Mouse (Mus musculus): ENCODE measurements around the gene Lsp1. TPM values are rescaled to one million over a fixed set of nuclear protein-coding genes. Genes with fewer than 3 reads are reported as not detected.
A peak's percentile ranks its signal among the peaks of the same experiment; 100 is the strongest.

Gene Lsp1
- 6.5 and 6.9 TPM in 2 replicates for polyA plus RNA-seq (2015; fragmentation: Nextera tagmentation; extraction: Ambion mirVana)

- no peak within 1 kb of the TSS for H3K4me2 ChIP-seq (replicated peaks)
- 92% methylated on average over 7 of the region's 7 CpGs for WGBS
- no peaks in the 10 kb centered on the region for H3K27me3 ChIP-seq
These were observed at the start of gene Lsp1 for GRCm38 (mm10) chr7:142460636-142461077. TSS of gene Lsp1 (plus strand) at chr7:142460809.

GRCm38 (mm10) chr7:142413285-142413684 is 47.3 kb upstream of the Lsp1 start:
- ATAC-seq: no peak
- WGBS: 94% methylated on average over 6 of the region's 6 CpGs
- Histone ChIP-seq H3K4me3 (replicated peaks) (no peak overlapping the region), H3K27ac (no peak overlapping the region), H3K4me1 (replicated peaks) (no peaks in the 10 kb centered on the region), H3K36me3 (no peaks in the 10 kb centered on the region), H3K27me3 (no peaks in the 10 kb centered on the region), H3K9ac (replicated peaks) (no peak overlapping the region), H3K4me2 (replicated peaks) (no peak overlapping the region), H3K9me3 (no peaks in the 10 kb centered on the region)

More at GRCm38 (mm10) chr7:142460636-142461077, at the start of gene Lsp1:
- Histone ChIP-seq H3K27ac (no peak within 1 kb of the TSS), H3K4me3 (replicated peaks) (no peak within 1 kb of the TSS), H3K9me3 (no peaks in the 10 kb centered on the region), H3K4me1 (replicated peaks) (peaks cover 17% of the 10 kb centered on the region), H3K36me3 (no peaks in the 10 kb centered on the region), H3K9ac (replicated peaks) (no peak within 1 kb of the TSS)
- no peak for ATAC-seq

GRCm38 (mm10) chr7:142415314-142415713 is 45.3 kb upstream of the Lsp1 start:
- no peaks in the 10 kb centered on the region for H3K9me3 ChIP-seq
- WGBS: 74% methylated on average over 4 of the region's 4 CpGs
- ATAC-seq: no peak

GRCm38 (mm10) chr7:142416225-142416624 is 44.4 kb upstream of the Lsp1 start:
- H3K4me3 ChIP-seq (replicated peaks): no peak overlapping the region
- ATAC-seq: no peak
- no peak overlapping the region for H3K4me2 ChIP-seq (replicated peaks)
- H3K9ac ChIP-seq (replicated peaks): no peak overlapping the region
- H3K27ac ChIP-seq: no peak overlapping the region
- no peaks in the 10 kb centered on the region for H3K36me3 ChIP-seq
- no peaks in the 10 kb centered on the region for H3K27me3 ChIP-seq
- no peaks in the 10 kb centered on the region for H3K9me3 ChIP-seq
- whole genome bisulfite sequencing: 88% methylated on average over 3 of the region's 3 CpGs
- H3K4me1 ChIP-seq (replicated peaks): no peaks in the 10 kb centered on the region

More at GRCm38 (mm10) chr7:142415314-142415713, 45.3 kb upstream of the Lsp1 start:
- Histone ChIP-seq H3K4me3 (replicated peaks) (no peak overlapping the region), H3K27ac (no peak overlapping the region), H3K4me1 (replicated peaks) (no peaks in the 10 kb centered on the region), H3K36me3 (no peaks in the 10 kb centered on the region), H3K4me2 (replicated peaks) (no peak overlapping the region), H3K9ac (replicated peaks) (no peak overlapping the region), H3K27me3 (no peaks in the 10 kb centered on the region)

- no peak for ATAC-seq
- Histone ChIP-seq H3K4me3 (replicated peaks) (no peak overlapping the region), H3K36me3 (no peaks in the 10 kb centered on the region), H3K4me2 (replicated peaks) (no peak overlapping the region), H3K4me1 (replicated peaks) (no peaks in the 10 kb centered on the region), H3K27ac (no peak overlapping the region), H3K9me3 (no peaks in the 10 kb centered on the region), H3K27me3 (no peaks in the 10 kb centered on the region), H3K9ac (replicated peaks) (no peak overlapping the region)
- 92% methylated on average over 2 of the region's 2 CpGs for WGBS
These were observed 42.6 kb upstream of the Lsp1 start for GRCm38 (mm10) chr7:142418027-142418426.

- WGBS: 91% methylated on average over 8 of the region's 8 CpGs
- no peaks in the 10 kb centered on the region for H3K36me3 ChIP-seq
- no peak overlapping the region for H3K4me2 ChIP-seq (replicated peaks)
- H3K4me3 ChIP-seq (replicated peaks): no peak overlapping the region
- no peak overlapping the region for H3K27ac ChIP-seq
- H3K9ac ChIP-seq (replicated peaks): no peak overlapping the region
- H3K9me3 ChIP-seq: no peaks in the 10 kb centered on the region
- no peaks in the 10 kb centered on the region for H3K27me3 ChIP-seq
- no peak for ATAC-seq
- no peaks in the 10 kb centered on the region for H3K4me1 ChIP-seq (replicated peaks)
These were observed 41.9 kb upstream of the Lsp1 start for GRCm38 (mm10) chr7:142418679-142419078.

GRCm38 (mm10) chr7:142419887-142420286 is 40.7 kb upstream of the Lsp1 start:
- no peaks in the 10 kb centered on the region for H3K9me3 ChIP-seq
- no peaks in the 10 kb centered on the region for H3K4me1 ChIP-seq (replicated peaks)
- H3K9ac ChIP-seq (replicated peaks): no peak overlapping the region
- ATAC-seq: no peak
- no peak overlapping the region for H3K4me2 ChIP-seq (replicated peaks)
- H3K4me3 ChIP-seq (replicated peaks): no peak overlapping the region
- no peak overlapping the region for H3K27ac ChIP-seq
- H3K36me3 ChIP-seq: no peaks in the 10 kb centered on the region
- 85% methylated on average over 5 of the region's 5 CpGs for WGBS
- no peaks in the 10 kb centered on the region for H3K27me3 ChIP-seq

GRCm38 (mm10) chr7:142421826-142422225 is 38.8 kb upstream of the Lsp1 start:
- Histone ChIP-seq H3K4me2 (replicated peaks) (no peak overlapping the region), H3K27me3 (no peaks in the 10 kb centered on the region; the same call in 1 of the 2 replicates), H3K27ac (no peak overlapping the region), H3K9me3 (no peaks in the 10 kb centered on the region), H3K4me1 (replicated peaks) (no peaks in the 10 kb centered on the region), H3K36me3 (no peaks in the 10 kb centered on the region), H3K4me3 (replicated peaks) (no peak overlapping the region), H3K9ac (replicated peaks) (no peak overlapping the region)
- WGBS: 76% methylated on average over 2 of the region's 2 CpGs
- ATAC-seq: no peak

GRCm38 (mm10) chr7:142425641-142426213 is 34.9 kb upstream of the Lsp1 start:
- Histone ChIP-seq H3K36me3 (no peaks in the 10 kb centered on the region), H3K4me1 (replicated peaks) (peaks cover 9% of the 10 kb centered on the region), H3K27ac (no peak overlapping the region), H3K9me3 (no peaks in the 10 kb centered on the region), H3K9ac (replicated peaks) (no peak overlapping the region), H3K27me3 (no peaks in the 10 kb centered on the region; the same call in 1 of the 2 replicates), H3K4me2 (replicated peaks) (no peak overlapping the region), H3K4me3 (replicated peaks) (no peak overlapping the region)
- no peak for ATAC-seq
- WGBS: 44% methylated on average over 11 of the region's 11 CpGs

- Histone ChIP-seq H3K4me3 (replicated peaks) (no peak overlapping the region), H3K27me3 (no peaks in the 10 kb centered on the region; the same call in 1 of the 2 replicates), H3K9me3 (no peaks in the 10 kb centered on the region), H3K4me2 (replicated peaks) (no peak overlapping the region), H3K4me1 (replicated peaks) (peaks cover 10% of the 10 kb centered on the region), H3K36me3 (no peaks in the 10 kb centered on the region), H3K9ac (replicated peaks) (no peak overlapping the region), H3K27ac (no peak overlapping the region)
- no peak for ATAC-seq
- WGBS: 4% methylated on average over 7 of the region's 7 CpGs
These were observed 32.4 kb upstream of the Lsp1 start for GRCm38 (mm10) chr7:142428213-142428612.

- H3K27ac ChIP-seq: peak overlapping the region; percentile 40; the same call in 1 of the 2 replicates
- H3K9me3 ChIP-seq: no peaks in the 10 kb centered on the region
- no peaks in the 10 kb centered on the region for H3K36me3 ChIP-seq
- 59% methylated on average over 12 of the region's 12 CpGs for WGBS
- H3K9ac ChIP-seq (replicated peaks): no peak overlapping the region
- no peak overlapping the region for H3K4me2 ChIP-seq (replicated peaks)
- H3K27me3 ChIP-seq: no peaks in the 10 kb centered on the region; the same call in 1 of the 2 replicates
- H3K4me3 ChIP-seq (replicated peaks): no peak overlapping the region
- ATAC-seq: peak; percentile 87
- H3K4me1 ChIP-seq (replicated peaks): peaks cover 10% of the 10 kb centered on the region
These were observed 30.4 kb upstream of the Lsp1 start for GRCm38 (mm10) chr7:142430160-142430678.

- Histone ChIP-seq H3K4me1 (replicated peaks) (peaks cover 10% of the 10 kb centered on the region), H3K27ac (no peak overlapping the region), H3K4me3 (replicated peaks) (no peak overlapping the region), H3K36me3 (no peaks in the 10 kb centered on the region), H3K27me3 (no peaks in the 10 kb centered on the region), H3K9ac (replicated peaks) (no peak overlapping the region), H3K4me2 (replicated peaks) (no peak overlapping the region), H3K9me3 (no peaks in the 10 kb centered on the region)
- ATAC-seq: no peak
- WGBS: 92% methylated on average over 14 of the region's 14 CpGs
These were observed 29.5 kb upstream of the Lsp1 start for GRCm38 (mm10) chr7:142431106-142431505.

- Histone ChIP-seq H3K9me3 (no peaks in the 10 kb centered on the region), H3K4me3 (replicated peaks) (no peak overlapping the region), H3K9ac (replicated peaks) (no peak overlapping the region), H3K27me3 (no peaks in the 10 kb centered on the region), H3K4me1 (replicated peaks) (peaks cover 10% of the 10 kb centered on the region), H3K36me3 (no peaks in the 10 kb centered on the region), H3K4me2 (replicated peaks) (no peak overlapping the region), H3K27ac (no peak overlapping the region)
- WGBS: 61% methylated on average over 19 of the region's 19 CpGs
- no peak for ATAC-seq
These were observed 27.0 kb upstream of the Lsp1 start for GRCm38 (mm10) chr7:142433623-142434022.

Measured in midbrain, embryonic 13.5 days (tissue).